In the genomic region with DNA sequence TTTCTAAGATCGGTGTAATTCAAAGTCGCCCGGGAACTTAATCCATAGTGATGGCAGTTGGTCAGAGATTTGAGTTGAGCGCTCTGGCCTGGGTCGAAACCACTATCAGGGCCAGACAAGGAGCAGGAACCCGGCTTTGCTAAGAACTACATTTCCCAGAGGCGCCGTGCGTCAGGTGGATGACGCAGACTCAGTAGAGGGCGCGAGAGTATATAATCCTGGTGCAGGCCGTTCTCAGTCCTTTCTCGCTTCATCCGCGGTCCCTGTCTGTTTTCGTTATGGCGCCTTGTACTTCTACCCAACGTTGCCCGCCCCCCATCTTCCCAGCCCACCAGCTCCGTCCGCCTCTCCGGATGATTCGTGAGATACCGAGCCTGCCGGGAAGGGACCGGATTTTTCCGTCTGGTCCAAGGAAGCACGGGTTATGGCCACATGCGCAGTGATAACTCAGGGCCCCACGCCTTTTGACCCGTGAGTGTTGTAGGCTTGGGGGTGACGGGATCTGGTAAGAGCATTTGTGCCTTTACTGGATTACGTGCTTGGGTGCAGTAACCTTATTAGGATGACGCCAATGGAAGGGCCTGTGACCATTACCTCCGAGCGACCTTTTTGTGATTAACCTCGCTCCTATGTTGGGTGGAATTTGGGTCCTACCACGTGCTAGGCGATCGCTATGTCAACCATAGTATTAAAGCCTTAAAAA, we compare ENCODE assay signal across 7 mouse cellular contexts. TPM values are rescaled to one million over a fixed set of nuclear protein-coding genes. Genes with fewer than 3 reads are reported as not detected.
A peak's percentile ranks its signal among the peaks of the same experiment; 100 is the strongest.
DNase-seq lines count a peak whose midpoint lies in the region; ATAC-seq and TF ChIP-seq lines count a peak whose summit lies in the region.

No protein-coding gene starts in this region.

- TF ChIP-seq POLR2A in heart, adult 2 months (IDR thresholded peaks at IDR 0.05; ENCODE audit: insufficient read depth, low read depth, low read length), result peak; percentile 100

- H3K4me1 ChIP-seq in embryonic facial prominence, embryonic 13.5 days, result peaks cover 8% of the 10 kb centered on the region
- peaks cover 5% of the 10 kb centered on the region for H3K4me1 ChIP-seq in heart, adult 2 months (ENCODE audit: control insufficient read depth, insufficient read depth, low read length)
- peaks cover 15% of the 10 kb centered on the region for H3K4me1 ChIP-seq in limb, embryonic 13.5 days
- H3K4me1 ChIP-seq in midbrain, embryonic 16.5 days (ENCODE audit: control insufficient read depth, insufficient read depth, low read length), result peaks cover 10% of the 10 kb centered on the region

- H3K36me3 ChIP-seq in embryonic facial prominence, embryonic 13.5 days, result peaks cover 40% of the 10 kb centered on the region
- H3K36me3 ChIP-seq in heart, adult 2 months (ENCODE audit: control insufficient read depth, insufficient read depth, low read length), result peaks cover 11% of the 10 kb centered on the region
- H3K36me3 ChIP-seq in limb, embryonic 13.5 days, result peaks cover 38% of the 10 kb centered on the region
- H3K36me3 ChIP-seq in midbrain, embryonic 16.5 days (ENCODE audit: control insufficient read depth, insufficient read depth, low read length), result peaks cover 11% of the 10 kb centered on the region

- no peaks in the 10 kb centered on the region for H3K9me3 ChIP-seq in embryonic facial prominence, embryonic 13.5 days
- no peaks in the 10 kb centered on the region for H3K9me3 ChIP-seq in limb, embryonic 13.5 days
- H3K9me3 ChIP-seq in midbrain, embryonic 16.5 days (replicated peaks; ENCODE audit: control insufficient read depth, low read length, poor library complexity, severe bottlenecking), result no peaks in the 10 kb centered on the region

- H3K4me3 ChIP-seq in embryonic facial prominence, embryonic 13.5 days, result peak overlapping the region; percentile 79
- peak overlapping the region; percentile 63 for H3K4me3 ChIP-seq in heart, adult 2 months
- H3K4me3 ChIP-seq in limb, embryonic 13.5 days, result peak overlapping the region; percentile 82
- H3K4me3 ChIP-seq in midbrain, embryonic 16.5 days (ENCODE audit: low read depth, low read length), result peak overlapping the region; percentile 55

- WGBS in embryonic facial prominence, embryonic 13.5 days, result under 1% methylated on average over 41 of the region's 41 CpGs
- WGBS in heart, adult 2 months, result under 1% methylated on average over 41 of the region's 41 CpGs
- 1% methylated on average over 41 of the region's 41 CpGs for WGBS in limb, embryonic 13.5 days
- under 1% methylated on average over 41 of the region's 41 CpGs for WGBS in midbrain, embryonic 16.5 days

- DNase-seq in adrenal gland, postnatal 36 days, result peak; percentile 89 to 91
- DNase-seq in heart, adult 2 months, result peak; percentile 90 to 92
- DNase-seq in kidney, adult 8-10 months, result peak; percentile 90 to 92
- peak; percentile 83 to 91 for DNase-seq in spleen, postnatal 10 days (ENCODE audit: low spot score in 2 of 2)

- no peak for TF ChIP-seq CTCF in heart, adult 2 months (IDR thresholded peaks at IDR 0.05)

- H3K79me2 ChIP-seq in heart, adult 2 months (replicated peaks; ENCODE audit: control insufficient read depth, insufficient read depth, low read length), result no peaks in the 10 kb centered on the region

- H3K9ac ChIP-seq in embryonic facial prominence, embryonic 13.5 days, result peak overlapping the region; percentile 97
- H3K9ac ChIP-seq in heart, adult 2 months (ENCODE audit: low read depth, low read length), result peak overlapping the region; percentile 80
- peak overlapping the region; percentile 94 for H3K9ac ChIP-seq in limb, embryonic 13.5 days
- peak overlapping the region; percentile 81 for H3K9ac ChIP-seq in midbrain, embryonic 16.5 days (ENCODE audit: low read depth, low read length)

- peak overlapping the region; percentile 75 for H3K4me2 ChIP-seq in embryonic facial prominence, embryonic 13.5 days
- peak overlapping the region; percentile 93 for H3K4me2 ChIP-seq in limb, embryonic 13.5 days (replicated peaks)
- peak overlapping the region; percentile 75 for H3K4me2 ChIP-seq in midbrain, embryonic 16.5 days (ENCODE audit: low read length)

- intact Hi-C loops in heart, adult 2 months (cut with DNase I), result loop anchor here (1.0 to 2.0 kb wide), 2 partner anchors 34 to 44 kb away; partner anchors contain the start of genes Rcc1 and Taf12

- peak; percentile 84 for ATAC-seq in embryonic facial prominence, embryonic 13.5 days (ENCODE audit: insufficient number of reproducible peaks, insufficient read depth, low FRiP score, low TSS enrichment, low read depth)
- ATAC-seq in limb, embryonic 13.5 days (ENCODE audit: low FRiP score, low read depth), result peak; percentile 90
- peak; percentile 95 for ATAC-seq in midbrain, embryonic 16.5 days

- TF ChIP-seq EP300 in heart, adult 2 months (IDR thresholded peaks at IDR 0.05; ENCODE audit: insufficient read depth, low read depth, low read length), result peak; percentile 68; the same call in 1 of the 2 replicates

- H3K27me3 ChIP-seq in embryonic facial prominence, embryonic 13.5 days, result no peaks in the 10 kb centered on the region
- H3K27me3 ChIP-seq in heart, adult 2 months (ENCODE audit: control insufficient read depth, insufficient read depth, low read length), result no peaks in the 10 kb centered on the region
- no peaks in the 10 kb centered on the region for H3K27me3 ChIP-seq in limb, embryonic 13.5 days
- no peaks in the 10 kb centered on the region for H3K27me3 ChIP-seq in midbrain, embryonic 16.5 days (ENCODE audit: control insufficient read depth, insufficient read depth, low read depth, low read length)

- peak overlapping the region; percentile 90 for H3K27ac ChIP-seq in embryonic facial prominence, embryonic 13.5 days
- H3K27ac ChIP-seq in heart, adult 2 months, result peak overlapping the region; percentile 80
- peak overlapping the region; percentile 94 for H3K27ac ChIP-seq in limb, embryonic 13.5 days
- peak overlapping the region; percentile 90 for H3K27ac ChIP-seq in midbrain, embryonic 16.5 days (ENCODE audit: low read length)

RNA-seq across cellular contexts. Expression of gene Rab42, which starts 5.4 kb away (rescaled TPM):
- 1 to 10 TPM in 1 of 2 experiments, under 1 TPM in 1; 0.56 to 1.7 TPM for total RNA-seq in adrenal gland, postnatal 36 days (2021)
- 2.1 and 2.6 TPM in 2 replicates for polyA plus RNA-seq in embryonic facial prominence, embryonic 13.5 days (2015; fragmentation: Nextera tagmentation; extraction: Ambion mirVana)
- 1 to 10 TPM in 1 of 2 experiments, under 1 TPM in 1; 0.73 to 1.1 TPM for total RNA-seq in heart, adult 2 months (2021)
- polyA plus RNA-seq in heart, adult 2 months (2012; rRNA removed), result 3.8 and 4.2 TPM in 2 replicates
- polyA plus RNA-seq in limb, embryonic 13.5 days (2015; fragmentation: Nextera tagmentation; extraction: Ambion mirVana), result 1.7 and 1.9 TPM in 2 replicates
- polyA plus RNA-seq in midbrain, embryonic 16.5 days (2015; fragmentation: Nextera tagmentation; extraction: Ambion mirVana), result 2.1 and 2.9 TPM in 2 replicates

RNA-seq across cellular contexts. Expression of gene Trnau1ap, which starts 20.8 kb away (rescaled TPM):
- total RNA-seq in adrenal gland, postnatal 36 days (2021), result 10 to 100 TPM; 29.2 to 37.5 TPM
- 78.5 and 83.1 TPM in 2 replicates for polyA plus RNA-seq in embryonic facial prominence, embryonic 13.5 days (2015; fragmentation: Nextera tagmentation; extraction: Ambion mirVana)
- 10 to 100 TPM; 21.3 to 24.6 TPM for total RNA-seq in heart, adult 2 months (2021)
- 14.8 and 14.9 TPM in 2 replicates for polyA plus RNA-seq in heart, adult 2 months (2012; rRNA removed)
- polyA plus RNA-seq in limb, embryonic 13.5 days (2015; fragmentation: Nextera tagmentation; extraction: Ambion mirVana), result 81.2 and 82.4 TPM in 2 replicates
- polyA plus RNA-seq in midbrain, embryonic 16.5 days (2015; fragmentation: Nextera tagmentation; extraction: Ambion mirVana), result 76.3 and 76.6 TPM in 2 replicates

RNA-seq across cellular contexts. Expression of gene Taf12, which starts 34.4 kb away (rescaled TPM):
- 10 to 100 TPM; 26.3 to 37.4 TPM for total RNA-seq in adrenal gland, postnatal 36 days (2021)
- 52.5 and 57.9 TPM in 2 replicates for polyA plus RNA-seq in embryonic facial prominence, embryonic 13.5 days (2015; fragmentation: Nextera tagmentation; extraction: Ambion mirVana)
- total RNA-seq in heart, adult 2 months (2021), result 10 to 100 TPM; 29.8 to 34.6 TPM
- polyA plus RNA-seq in heart, adult 2 months (2012; rRNA removed), result 16.1 and 25.1 TPM in 2 replicates
- 50.6 and 55.6 TPM in 2 replicates for polyA plus RNA-seq in limb, embryonic 13.5 days (2015; fragmentation: Nextera tagmentation; extraction: Ambion mirVana)
- 42.8 and 45.2 TPM in 2 replicates for polyA plus RNA-seq in midbrain, embryonic 16.5 days (2015; fragmentation: Nextera tagmentation; extraction: Ambion mirVana)

RNA-seq across cellular contexts. Expression of gene Rcc1, which starts 44.8 kb away (rescaled TPM):
- 10 to 100 TPM; 14.7 to 16.8 TPM for total RNA-seq in adrenal gland, postnatal 36 days (2021)
- 74.1 and 81.9 TPM in 2 replicates for polyA plus RNA-seq in embryonic facial prominence, embryonic 13.5 days (2015; fragmentation: Nextera tagmentation; extraction: Ambion mirVana)
- 1 to 10 TPM; 6.6 to 7.5 TPM for total RNA-seq in heart, adult 2 months (2021)
- polyA plus RNA-seq in heart, adult 2 months (2012; rRNA removed), result 5.1 and 5.2 TPM in 2 replicates
- 81.5 and 83.0 TPM in 2 replicates for polyA plus RNA-seq in limb, embryonic 13.5 days (2015; fragmentation: Nextera tagmentation; extraction: Ambion mirVana)
- 29.8 and 30.8 TPM in 2 replicates for polyA plus RNA-seq in midbrain, embryonic 16.5 days (2015; fragmentation: Nextera tagmentation; extraction: Ambion mirVana)

RNA-seq across cellular contexts. Expression of gene Gmeb1, which starts 47.2 kb away (rescaled TPM):
- 10 to 100 TPM; 16.4 to 20.5 TPM for total RNA-seq in adrenal gland, postnatal 36 days (2021)
- 42.6 and 46.2 TPM in 2 replicates for polyA plus RNA-seq in embryonic facial prominence, embryonic 13.5 days (2015; fragmentation: Nextera tagmentation; extraction: Ambion mirVana)
- total RNA-seq in heart, adult 2 months (2021), result 10 to 100 TPM in 1 of 2 experiments, 1 to 10 TPM in 1; 8.5 to 10.0 TPM
- 7.7 and 9.5 TPM in 2 replicates for polyA plus RNA-seq in heart, adult 2 months (2012; rRNA removed)
- 42.1 and 45.3 TPM in 2 replicates for polyA plus RNA-seq in limb, embryonic 13.5 days (2015; fragmentation: Nextera tagmentation; extraction: Ambion mirVana)
- 40.0 and 41.1 TPM in 2 replicates for polyA plus RNA-seq in midbrain, embryonic 16.5 days (2015; fragmentation: Nextera tagmentation; extraction: Ambion mirVana)

Comparison
In these comparisons a context has a peak if more than half of its experiments do, and no peak if none do; other contexts are left out.
1. Peak in every context shown above with its lines: DNase-seq, ATAC-seq, H3K4me3 ChIP-seq and H3K27ac ChIP-seq.